Mouse (Mus musculus): ENCODE results near the gene Zfp51.
A peak's percentile ranks its signal among the peaks of the same experiment; 100 is the strongest.

DNA sequence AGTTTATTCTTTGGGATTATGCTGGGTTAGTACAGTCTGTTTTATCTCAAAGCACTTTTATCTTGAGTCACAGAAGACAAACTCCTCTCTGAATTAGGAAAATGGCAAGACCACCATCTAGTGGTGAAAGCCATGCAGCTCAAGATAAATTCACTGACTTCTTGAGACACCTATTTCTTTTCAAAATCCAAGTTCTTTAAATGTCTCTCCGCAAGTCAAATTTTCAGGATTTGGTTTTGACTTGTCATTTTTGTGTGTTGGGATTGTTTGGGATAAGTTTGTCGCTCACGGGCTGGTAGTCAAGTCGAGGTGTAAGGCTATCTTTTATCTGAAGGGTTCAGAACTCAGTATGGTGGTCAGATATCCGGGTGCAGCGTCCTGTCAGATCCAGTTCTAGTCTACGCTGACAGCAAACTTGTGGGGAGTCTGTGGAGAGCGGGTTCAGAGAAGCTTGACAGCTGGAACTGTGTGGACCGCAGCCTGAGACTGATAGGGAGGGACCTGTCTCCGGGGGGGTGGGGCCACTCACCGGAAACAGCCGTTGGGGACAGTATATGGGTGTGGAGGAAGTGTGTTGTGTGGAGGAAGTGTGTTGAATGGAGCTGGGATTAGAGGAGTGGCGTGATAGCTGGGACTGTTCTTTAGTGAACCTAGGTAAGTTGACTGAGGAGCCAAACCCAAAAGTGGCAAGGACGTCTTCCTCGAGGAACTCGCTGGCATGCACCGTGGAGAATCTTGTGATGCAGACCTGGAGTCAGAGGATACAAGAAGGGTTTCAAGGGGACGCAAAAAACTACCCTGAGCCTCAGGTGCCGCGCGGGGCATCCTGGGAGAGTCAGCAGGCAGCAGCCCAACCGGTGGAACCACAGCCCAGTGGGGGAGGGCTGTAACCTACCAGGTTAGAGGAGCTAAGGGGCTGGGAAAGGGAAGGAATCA lies 27.2 kb upstream of the Zfp51 start, which contains the start of gene Zfp54:
- TF ChIP-seq CTCF (conservative IDR thresholded peaks at IDR 0.05; ENCODE audit: insufficient read depth, insufficient read length, low read depth, low read length) (peak; percentile 51), POLR2A (IDR thresholded peaks at IDR 0.05; ENCODE audit: low read depth, low read length) (no peak)
